Mouse (Mus musculus) embryo, embryonic 11 days (tissue): Measurements from ENCODE around the gene Tsc22d3.
"Not testable (repeated sequence)": the region's sequence is repeated elsewhere in the genome, so short reads cannot be mapped to it uniquely, and the experiment has no call there.

Experiments
- DNase-seq: peaks from one replicate; pipeline ENCODE4 v3.0.0-alpha.2; 2015

The Tsc22d3 gene

GRCm38 (mm10) chrX:140565212-140565611, 35.2 kb downstream of the Tsc22d3 start:
- no peak for DNase-seq

GRCm38 (mm10) chrX:140564777-140565176, 35.7 kb downstream of the Tsc22d3 start:
- no peak for DNase-seq

GRCm38 (mm10) chrX:140558176-140558844, 42.1 kb downstream of the Tsc22d3 start:
- no peak for DNase-seq

- DNase-seq, result no peak
These were observed 44.5 kb downstream of the Tsc22d3 start for GRCm38 (mm10) chrX:140555965-140556364.

GRCm38 (mm10) chrX:140555423-140555822, 45.0 kb downstream of the Tsc22d3 start:
- DNase-seq, result no peak

- DNase-seq, result no peak
These were observed 52.6 kb downstream of the Tsc22d3 start for GRCm38 (mm10) chrX:140547660-140548419.

- peak; percentile 74 for DNase-seq
These were observed 55.7 kb downstream of the Tsc22d3 start for GRCm38 (mm10) chrX:140544737-140545136.

GRCm38 (mm10) chrX:140542938-140543673, 57.4 kb downstream of the Tsc22d3 start:
- DNase-seq, result peak; percentile 77

- peak; percentile 79 for DNase-seq
These were observed 58.0 kb downstream of the Tsc22d3 start for GRCm38 (mm10) chrX:140542474-140542845.

- DNase-seq, result peak; percentile 57
These were observed 58.6 kb downstream of the Tsc22d3 start for GRCm38 (mm10) chrX:140541711-140542473.

- DNase-seq, result no peak
These were observed 59.9 kb downstream of the Tsc22d3 start for GRCm38 (mm10) chrX:140540500-140541114.

GRCm38 (mm10) chrX:140539831-140540230, 60.6 kb downstream of the Tsc22d3 start:
- not testable (repeated sequence) for DNase-seq

- no peak for DNase-seq
These were observed 61.3 kb downstream of the Tsc22d3 start for GRCm38 (mm10) chrX:140539111-140539680.

GRCm38 (mm10) chrX:140538649-140539048, 61.8 kb downstream of the Tsc22d3 start:
- DNase-seq, result no peak

- DNase-seq, result peak; percentile 4
These were observed 62.8 kb downstream of the Tsc22d3 start for GRCm38 (mm10) chrX:140537662-140538061.

- DNase-seq, result no peak
These were observed 65.0 kb downstream of the Tsc22d3 start for GRCm38 (mm10) chrX:140535487-140535886.

GRCm38 (mm10) chrX:140534306-140534705, 66.2 kb downstream of the Tsc22d3 start:
- DNase-seq, result no peak

- no peak for DNase-seq
These were observed 68.1 kb downstream of the Tsc22d3 start for GRCm38 (mm10) chrX:140532325-140532724.

GRCm38 (mm10) chrX:140531356-140531755, 69.1 kb downstream of the Tsc22d3 start:
- no peak for DNase-seq

- no peak for DNase-seq
These were observed 69.8 kb downstream of the Tsc22d3 start for GRCm38 (mm10) chrX:140530632-140531031.

- DNase-seq, result no peak
These were observed 71.3 kb downstream of the Tsc22d3 start for GRCm38 (mm10) chrX:140529074-140529561.

GRCm38 (mm10) chrX:140527231-140527630, 73.2 kb downstream of the Tsc22d3 start:
- DNase-seq, result no peak
